Mouse (Mus musculus) liver (tissue): ENCODE data around the gene Cdc5l.

Source experiments
- DNase-seq: peaks from one replicate; pipeline ENCODE4 v3.0.0-alpha.2; 2020; ENCODE audit warnings: mixed read lengths

Gene Cdc5l

DNA sequence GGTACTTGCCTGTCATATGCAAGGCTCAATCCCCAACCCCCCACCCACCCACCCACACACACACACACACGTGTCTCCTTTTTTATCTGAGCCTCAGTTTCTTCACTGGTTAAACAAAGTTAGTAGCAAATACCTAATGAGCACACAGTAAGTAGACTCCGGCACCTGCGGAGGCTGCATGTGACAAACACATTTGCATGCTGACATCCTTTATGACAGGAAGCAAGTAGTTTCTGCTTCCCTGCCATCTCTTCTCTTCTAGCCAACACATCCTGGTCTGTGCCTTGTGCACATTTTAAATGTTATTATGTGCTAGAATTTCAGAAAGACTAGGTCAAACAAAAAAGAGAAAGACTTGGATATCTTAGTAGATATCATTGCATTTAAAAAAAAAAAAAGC is 72.6 kb downstream of the Cdc5l start:
- DNase-seq: no peak

- DNase-seq: no peak
These were observed 74.1 kb downstream of the Cdc5l start for GRCm38 (mm10) chr17:45359443-45359842.

GRCm38 (mm10) chr17:45356431-45356830 is 77.1 kb downstream of the Cdc5l start:
- DNase-seq: no peak

DNA sequence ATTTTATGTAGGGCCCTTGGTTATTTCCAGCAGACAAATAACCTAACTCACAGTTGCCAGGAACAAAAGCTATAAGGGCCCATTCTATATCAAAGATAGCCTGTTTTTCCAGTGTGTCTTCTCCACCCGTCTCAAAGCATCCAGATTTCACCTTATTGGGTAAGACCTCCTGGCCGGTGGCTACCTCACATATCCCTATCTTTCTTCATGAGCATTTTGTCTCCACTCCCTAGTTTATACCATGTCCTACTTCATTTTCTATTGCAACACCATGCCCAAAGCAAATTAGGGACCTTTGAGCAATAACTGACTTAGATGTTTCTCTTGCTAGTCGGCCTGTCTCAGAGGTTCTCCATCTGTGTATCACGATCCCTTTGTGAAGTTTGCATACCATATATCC is 85.6 kb downstream of the Cdc5l start:
- no peak for DNase-seq
